Mouse (Mus musculus): ENCODE measurements around the gene Slc46a3. TPM values are rescaled to one million over a fixed set of nuclear protein-coding genes. Genes with fewer than 3 reads are reported as not detected.

Gene Slc46a3
- polyA plus RNA-seq (2017; shearing (Covaris generic)), result 11.2 TPM

GRCm38 (mm10) chr5:147894455-147895076, at the start of gene Slc46a3:
Gene Slc46a3 (minus strand): TSS chr5:147894815.

GRCm38 (mm10) chr5:147860449-147861261, 34.0 kb downstream of the Slc46a3 start, which contains the start of gene Pomp:
Gene Pomp (plus strand): TSS chr5:147860461.

Other genes starting within 250 kb of the Slc46a3 start
- gene Flt1, start 168.8 kb downstream of the Slc46a3 start, polyA plus RNA-seq (2017; shearing (Covaris generic)), result 0.90 TPM
- 197 TPM for gene Pomp, start 34.4 kb downstream of the Slc46a3 start, polyA plus RNA-seq (2017; shearing (Covaris generic))
- 0.56 TPM for gene Mtus2, start 62.5 kb upstream of the Slc46a3 start, polyA plus RNA-seq (2017; shearing (Covaris generic))